Mouse (Mus musculus) forebrain, embryonic 14.5 days (tissue): ENCODE data around the gene Zkscan3. TPM values are rescaled to one million over a fixed set of nuclear protein-coding genes. Genes with fewer than 3 reads are reported as not detected.
A peak's percentile ranks its signal among the peaks of the same experiment; 100 is the strongest.

Source experiments
- ATAC-seq: fragments of 200-750 bp; cut with Nextera tagmentation; 2 replicates; pipeline ENCODE4 v1.8.0; 2017; ENCODE audit warnings: mild to moderate bottlenecking, moderate library complexity
- DNase-seq: peaks from one replicate; pipeline ENCODE4 v3.0.0-alpha.2; 2015; ENCODE audit warnings: low spot score
- H3K27ac ChIP-seq: fragments of 300-500 bp; sonication (generic); 2 replicates; pipeline ENCODE4 v1.5.1; 2014; ENCODE audit warnings: low read depth, mild to moderate bottlenecking, control low read depth, low read length, moderate library complexity
- H3K27me3 ChIP-seq: fragments of 300-500 bp; sonication (generic); replicated peaks from 2 replicates; pipeline ENCODE4 v1.6.1; 2014; ENCODE audit warnings: low read length, control low read depth, mixed read lengths; ENCODE audit not compliant: control insufficient read depth, insufficient read depth
- H3K36me3 ChIP-seq: fragments of 300-500 bp; sonication (generic); 2 replicates; pipeline ENCODE4 v1.6.1; 2014; ENCODE audit warnings: low read length, control low read depth; ENCODE audit not compliant: control insufficient read depth, insufficient read depth
- H3K4me1 ChIP-seq: fragments of 300-500 bp; sonication (generic); 2 replicates; pipeline ENCODE4 v1.6.1; 2014; ENCODE audit warnings: antibody characterized with exemption, low read length, control low read depth; ENCODE audit not compliant: control insufficient read depth, insufficient read depth
- H3K4me2 ChIP-seq: fragments of 300-500 bp; sonication (generic); 2 replicates; pipeline ENCODE4 v1.6.1; 2014; ENCODE audit warnings: mild to moderate bottlenecking, control low read depth, low read length
- H3K4me3 ChIP-seq: fragments of 300-500 bp; sonication (generic); 2 replicates; pipeline ENCODE4 v1.5.1; 2014; ENCODE audit warnings: low read depth, low read length, control low read depth
- H3K9ac ChIP-seq: fragments of 300-500 bp; sonication (generic); 2 replicates; pipeline ENCODE4 v1.6.1; 2014; ENCODE audit warnings: mild to moderate bottlenecking, low read length, control low read depth, moderate library complexity
- H3K9me3 ChIP-seq: fragments of 300-500 bp; sonication (generic); replicated peaks from 2 replicates; pipeline ENCODE4 v1.6.1; 2016; ENCODE audit warnings: low read length, control low read depth, mixed read lengths; ENCODE audit not compliant: control insufficient read depth
- WGBS: fragments of 180-500 bp; shearing (Covaris S2); extraction: QIAGEN DNeasy Blood & Tissue Kit; methylation state at CpG from one replicate; pipeline ENCODE4 v1.1.7; 2014; 5-methylcytosine and 5-hydroxymethylcytosine counted together
- polyA plus RNA-seq: library from polyadenylated mRNA; unstranded; fragments of >200 nt; fragmentation: Nextera tagmentation; extraction: Ambion mirVana; gene quantifications from 2 replicates; pipeline ENCODE4 v1.2.1, GENCODE M21; 2014

Gene Zkscan3
- polyA plus RNA-seq, 1 experiment from 2014 or later, result 78.3 TPM

DNA sequence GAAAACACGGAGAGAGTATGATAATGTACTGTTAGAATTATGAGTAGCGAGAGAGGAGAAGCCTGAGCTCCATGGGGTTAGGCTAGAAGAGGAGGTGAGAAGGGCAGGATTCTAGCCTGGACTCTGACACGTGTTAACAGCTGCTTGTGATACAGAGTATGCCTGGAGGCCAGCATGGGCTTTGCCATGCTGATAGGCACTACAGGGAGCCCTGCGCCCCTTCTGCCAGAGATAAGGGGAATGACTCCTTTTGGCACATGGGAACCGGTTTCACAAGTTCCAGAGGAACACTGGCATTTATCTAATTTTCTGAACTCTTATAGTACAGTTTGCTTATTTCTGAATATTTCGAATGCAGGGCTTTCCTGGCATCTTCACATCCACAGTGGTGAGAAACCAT is 16.3 kb upstream of the Zkscan3 start:
- Histone ChIP-seq H3K9ac (no peak overlapping the region), H3K27me3 (no peaks in the 10 kb centered on the region), H3K27ac (no peak overlapping the region), H3K36me3 (no peaks in the 10 kb centered on the region), H3K9me3 (no peaks in the 10 kb centered on the region), H3K4me1 (no peaks in the 10 kb centered on the region), H3K4me2 (no peak overlapping the region), H3K4me3 (no peak overlapping the region)
- WGBS, result 75% methylated on average over 6 of the region's 6 CpGs
- no peak for DNase-seq
- no peak for ATAC-seq

DNA sequence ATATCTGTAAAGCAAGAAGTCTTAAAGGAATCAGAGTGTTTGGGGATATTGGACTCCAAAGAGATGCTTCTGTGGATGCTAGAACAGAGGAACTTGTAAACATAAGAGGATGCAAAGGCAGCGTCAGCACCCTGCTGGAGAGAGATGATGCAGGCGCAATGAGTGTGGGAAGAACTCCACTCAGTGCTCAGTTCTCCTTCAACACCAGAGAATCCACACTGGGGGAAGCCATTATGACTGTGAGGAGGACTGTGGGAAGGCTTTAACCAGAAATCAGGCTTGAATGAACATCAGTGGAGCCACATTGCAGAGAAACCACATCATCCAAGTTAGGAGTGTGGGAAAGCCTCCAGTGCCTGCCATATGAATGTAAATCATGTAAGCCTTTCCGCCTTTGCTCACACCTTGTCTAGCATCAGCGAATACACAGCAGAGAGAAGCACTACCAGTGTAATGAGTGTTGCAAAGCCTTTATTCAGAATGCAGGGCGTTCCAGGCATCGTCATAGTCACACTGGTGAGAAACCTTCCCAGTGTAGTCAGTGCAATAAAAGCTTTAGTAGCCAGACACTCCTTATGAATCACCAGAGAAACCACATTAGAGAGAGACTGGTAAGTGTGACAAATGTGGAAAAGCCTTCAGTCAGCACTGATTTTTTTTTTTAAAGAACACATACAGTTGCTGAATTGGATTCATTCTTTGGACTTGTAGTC is 14.9 kb upstream of the Zkscan3 start:
- ATAC-seq (no peak), DNase-seq (no peak)
- Histone ChIP-seq H3K9ac (no peak overlapping the region), H3K36me3 (no peaks in the 10 kb centered on the region), H3K4me3 (no peak overlapping the region), H3K4me1 (no peaks in the 10 kb centered on the region), H3K27me3 (no peaks in the 10 kb centered on the region), H3K4me2 (no peak overlapping the region), H3K27ac (no peak overlapping the region), H3K9me3 (no peaks in the 10 kb centered on the region)
- WGBS, result 77% methylated on average over 6 of the region's 6 CpGs

DNA sequence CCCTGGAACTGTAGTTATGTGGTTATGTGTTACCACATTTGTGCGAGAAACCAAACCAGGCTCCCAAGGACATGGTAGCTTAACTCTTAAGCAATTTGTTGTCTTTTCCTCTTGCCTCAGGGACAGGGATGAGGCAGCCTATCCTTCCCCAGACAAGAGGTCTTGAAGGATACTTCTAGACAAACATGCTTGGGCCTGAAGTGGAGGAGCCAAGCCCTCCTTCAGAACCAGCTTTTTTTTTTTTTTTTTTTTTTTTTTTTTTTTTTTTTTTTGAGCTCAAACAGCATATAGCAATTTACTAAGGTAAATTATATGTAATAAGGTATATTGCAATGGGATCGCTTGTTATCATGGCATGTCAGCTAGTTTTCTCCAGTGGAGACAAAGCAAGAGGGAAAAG is 13.2 kb upstream of the Zkscan3 start:
- Histone ChIP-seq H3K27ac (no peak overlapping the region), H3K4me2 (no peak overlapping the region), H3K36me3 (no peaks in the 10 kb centered on the region), H3K4me1 (no peaks in the 10 kb centered on the region), H3K9ac (no peak overlapping the region), H3K27me3 (no peaks in the 10 kb centered on the region), H3K9me3 (no peaks in the 10 kb centered on the region), H3K4me3 (no peak overlapping the region)
- 93% methylated on average over 2 of the region's 2 CpGs for WGBS
- ATAC-seq, result no peak
- DNase-seq, result no peak

DNA sequence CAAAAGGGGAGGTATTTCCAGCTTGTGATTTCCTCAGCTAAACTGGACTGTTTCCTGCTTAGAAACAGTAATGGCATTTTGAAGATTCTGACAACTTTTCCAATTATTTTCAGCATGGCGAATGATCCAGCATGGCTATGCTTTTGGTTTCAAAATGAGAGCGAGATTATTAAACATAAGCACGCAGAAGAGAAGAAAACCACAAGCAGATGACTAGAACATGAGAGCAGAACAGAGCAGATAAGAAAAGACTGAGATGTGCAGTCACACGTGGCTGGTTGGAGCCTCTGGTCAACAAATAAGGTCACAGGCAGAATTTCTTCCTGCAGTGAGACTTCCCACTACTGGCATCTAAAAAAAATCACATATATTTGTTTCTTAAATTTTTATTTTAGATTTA is 12.7 kb upstream of the Zkscan3 start:
- H3K4me3 ChIP-seq, result no peak overlapping the region
- H3K4me2 ChIP-seq, result no peak overlapping the region
- no peak overlapping the region for H3K9ac ChIP-seq
- no peaks in the 10 kb centered on the region for H3K36me3 ChIP-seq
- no peaks in the 10 kb centered on the region for H3K4me1 ChIP-seq
- no peak for ATAC-seq
- no peaks in the 10 kb centered on the region for H3K9me3 ChIP-seq
- WGBS, result 80% methylated on average over 4 of the region's 4 CpGs
- DNase-seq, result no peak
- no peak overlapping the region for H3K27ac ChIP-seq
- H3K27me3 ChIP-seq, result no peaks in the 10 kb centered on the region

DNA sequence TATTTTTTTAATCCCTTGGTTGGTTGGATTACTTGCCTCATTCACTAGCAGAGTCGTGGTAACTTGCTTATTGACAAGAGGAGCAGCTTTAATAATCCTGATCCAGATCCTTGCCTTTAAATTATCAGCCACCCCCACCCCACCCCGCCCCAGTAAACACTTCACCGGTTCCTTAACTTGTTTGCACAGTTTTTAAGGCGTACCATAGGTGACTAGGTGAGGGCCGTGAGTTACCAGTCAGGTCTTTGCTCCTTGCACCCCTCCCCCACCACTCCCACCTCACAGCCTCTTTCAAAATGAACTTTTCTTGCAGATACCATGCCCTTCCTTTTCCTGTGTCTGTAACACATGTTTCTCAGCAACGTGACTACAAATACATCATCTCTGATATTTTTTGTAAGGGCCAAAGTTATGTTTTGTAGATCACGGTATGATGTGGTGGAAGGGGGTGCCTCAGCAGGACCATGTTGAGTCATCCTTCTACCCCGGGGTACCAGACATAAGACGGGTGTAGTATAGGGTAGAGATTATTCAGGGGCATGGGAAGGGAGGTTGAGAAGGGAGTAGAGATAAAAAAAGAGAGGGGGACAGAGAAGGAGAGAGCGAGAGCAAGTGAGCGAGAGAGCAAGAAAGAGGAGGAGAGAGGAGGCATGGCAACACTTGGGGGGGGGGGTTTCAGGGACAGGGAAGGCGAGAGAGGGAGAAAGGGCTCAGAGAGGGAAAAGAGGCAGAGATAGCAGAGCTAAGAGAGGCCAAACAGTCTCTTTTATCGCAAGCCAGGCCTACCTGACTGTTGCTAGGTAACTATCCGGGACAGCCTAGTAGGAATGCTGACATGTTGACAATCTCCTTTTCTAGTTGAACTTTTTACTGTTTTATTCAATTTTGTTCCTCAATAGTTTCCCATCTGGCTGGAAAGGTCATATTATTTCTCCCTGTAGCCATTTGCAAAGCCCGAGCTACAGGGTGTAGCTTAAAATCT is 12.0 kb upstream of the Zkscan3 start:
- no peak overlapping the region for H3K27ac ChIP-seq

DNA sequence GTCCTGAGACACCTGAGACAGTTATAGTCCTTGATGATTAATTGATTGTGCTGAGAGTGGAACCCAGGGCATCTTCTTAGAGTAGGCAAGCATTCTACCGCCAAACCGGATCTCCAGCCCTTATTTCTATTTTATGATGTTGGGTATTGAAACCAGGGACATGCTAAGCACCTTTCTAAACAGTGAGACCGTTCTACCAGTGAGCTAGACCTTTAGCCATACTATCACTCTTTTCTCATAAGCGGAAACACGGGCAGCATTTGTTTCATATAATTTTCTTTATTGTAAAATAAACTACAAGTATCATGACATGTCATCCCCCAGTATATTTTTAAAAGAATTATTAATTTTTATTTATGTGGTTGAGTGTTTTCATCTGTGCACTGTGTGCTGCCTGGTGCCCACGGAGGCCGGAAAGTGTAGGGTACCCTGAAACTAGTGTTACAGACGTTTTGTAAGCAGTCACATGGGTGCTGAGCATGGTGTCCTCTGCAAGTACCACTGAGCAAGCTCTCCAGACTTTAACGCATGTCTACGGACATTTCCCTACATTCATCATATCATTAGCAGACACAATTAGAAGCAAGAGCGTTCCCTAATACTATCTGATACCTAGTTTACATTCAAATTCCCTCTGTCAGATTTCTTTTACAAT is 6.4 kb upstream of the Zkscan3 start:
- Histone ChIP-seq H3K4me1 (peaks cover 3% of the 10 kb centered on the region), H3K27ac (no peak overlapping the region), H3K9ac (peak overlapping the region; percentile 69), H3K4me3 (peak overlapping the region; percentile 44), H3K4me2 (peak overlapping the region; percentile 66), H3K27me3 (no peaks in the 10 kb centered on the region), H3K9me3 (no peaks in the 10 kb centered on the region), H3K36me3 (no peaks in the 10 kb centered on the region)
- ATAC-seq, result 0 out of 2 replicates have a peak, but pooled peaks have one; percentile 36
- DNase-seq, result no peak
- WGBS, result 56% methylated on average over 11 of the region's 11 CpGs

More for the DNA sequence above, 12.0 kb upstream of the Zkscan3 start:
- no peak for DNase-seq
- Histone ChIP-seq H3K36me3 (no peaks in the 10 kb centered on the region), H3K4me1 (no peaks in the 10 kb centered on the region), H3K4me3 (no peak overlapping the region), H3K9ac (no peak overlapping the region), H3K27me3 (no peaks in the 10 kb centered on the region), H3K9me3 (no peaks in the 10 kb centered on the region), H3K4me2 (no peak overlapping the region)
- no peak for ATAC-seq
- 70% methylated on average over 14 of the region's 15 CpGs for WGBS

DNA sequence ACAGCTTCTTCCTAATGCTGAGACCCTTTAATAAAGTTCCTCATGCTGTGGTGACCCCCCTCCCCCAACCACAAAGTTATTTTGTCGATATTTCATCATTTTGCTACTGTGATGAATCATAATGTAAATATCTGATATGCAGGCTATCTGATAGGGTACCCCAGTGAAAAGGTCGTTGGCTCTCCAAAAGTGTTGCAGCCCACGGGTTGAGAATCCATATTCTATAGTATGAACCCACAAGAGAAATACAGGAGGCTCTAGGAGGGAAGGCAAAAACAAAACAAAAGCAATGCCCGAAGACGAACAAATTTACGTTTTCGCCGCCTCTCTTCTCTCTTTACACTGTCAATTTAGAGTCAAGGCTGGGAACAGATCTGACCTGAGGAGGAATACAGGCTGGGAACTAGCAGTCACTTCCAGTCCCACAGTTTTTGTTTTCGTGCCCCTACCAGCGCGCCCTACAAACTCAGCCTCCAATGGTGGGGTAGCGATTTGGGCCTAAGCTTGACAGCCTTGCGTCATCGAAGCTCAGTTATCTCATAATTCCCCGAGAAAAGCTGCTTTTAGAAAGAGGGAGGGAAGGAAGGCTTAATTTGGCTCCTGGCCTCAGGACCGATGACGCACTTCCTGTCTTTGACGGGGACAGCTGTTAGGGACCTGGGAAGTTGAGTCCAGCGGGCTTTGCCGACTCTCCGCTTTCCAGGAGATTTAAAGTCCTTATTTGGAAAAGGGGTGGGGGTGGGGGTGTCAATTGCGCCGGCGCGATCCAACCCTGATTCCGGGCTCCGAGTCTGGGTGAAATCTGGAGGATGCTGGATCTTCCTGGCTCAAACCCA is 5.6 kb upstream of the Zkscan3 start:
- H3K27me3 ChIP-seq, result no peaks in the 10 kb centered on the region
- no peaks in the 10 kb centered on the region for H3K36me3 ChIP-seq
- peak overlapping the region; percentile 69 for H3K9ac ChIP-seq
- H3K4me1 ChIP-seq, result peaks cover 3% of the 10 kb centered on the region
- no peaks in the 10 kb centered on the region for H3K9me3 ChIP-seq
- peak; percentile 94 for DNase-seq
- peak; percentile 96 for ATAC-seq
- H3K4me3 ChIP-seq, result peak overlapping the region; percentile 44
- 3% methylated on average over 27 of the region's 27 CpGs for WGBS
- H3K4me2 ChIP-seq, result peak overlapping the region; percentile 66
- H3K27ac ChIP-seq, result peak overlapping the region; percentile 76; the same call in 1 of the 2 replicates

DNA sequence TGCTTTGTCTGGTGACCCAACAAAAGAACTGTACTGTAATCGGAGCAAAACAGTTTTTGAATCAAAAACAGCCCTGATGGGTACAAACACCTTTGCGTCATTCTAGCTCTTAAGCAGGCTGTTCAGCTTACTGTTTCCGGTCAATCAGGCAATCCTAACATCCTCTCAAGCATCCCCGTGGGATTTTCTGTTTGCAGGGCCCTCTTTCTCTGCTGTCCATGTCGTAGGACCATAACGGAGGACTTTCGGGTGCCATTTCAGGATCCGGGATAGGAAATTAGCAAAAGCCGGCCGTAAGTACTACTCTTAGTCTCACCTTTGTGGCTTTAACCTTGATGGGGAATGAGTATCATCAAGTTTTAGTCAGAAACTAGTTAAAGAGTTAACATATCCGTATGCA is 4.8 kb upstream of the Zkscan3 start:
- WGBS, result 77% methylated on average over 11 of the region's 11 CpGs
- DNase-seq (no peak), ATAC-seq (no peak)
- peak overlapping the region; percentile 66 for H3K4me2 ChIP-seq
- H3K9ac ChIP-seq, result no peak overlapping the region
- H3K4me3 ChIP-seq, result no peak overlapping the region
- no peak overlapping the region for H3K27ac ChIP-seq
- no peaks in the 10 kb centered on the region for H3K27me3 ChIP-seq
- peaks cover 3% of the 10 kb centered on the region for H3K4me1 ChIP-seq
- no peaks in the 10 kb centered on the region for H3K9me3 ChIP-seq
- H3K36me3 ChIP-seq, result no peaks in the 10 kb centered on the region
